Mouse (Mus musculus): ENCODE measurements around the gene Rnf25. TPM values are rescaled to one million over a fixed set of nuclear protein-coding genes. Genes with fewer than 3 reads are reported as not detected.

Gene Rnf25
- polyA plus RNA-seq, 1 experiment from 2014 or later, result 40.7 TPM

DNA sequence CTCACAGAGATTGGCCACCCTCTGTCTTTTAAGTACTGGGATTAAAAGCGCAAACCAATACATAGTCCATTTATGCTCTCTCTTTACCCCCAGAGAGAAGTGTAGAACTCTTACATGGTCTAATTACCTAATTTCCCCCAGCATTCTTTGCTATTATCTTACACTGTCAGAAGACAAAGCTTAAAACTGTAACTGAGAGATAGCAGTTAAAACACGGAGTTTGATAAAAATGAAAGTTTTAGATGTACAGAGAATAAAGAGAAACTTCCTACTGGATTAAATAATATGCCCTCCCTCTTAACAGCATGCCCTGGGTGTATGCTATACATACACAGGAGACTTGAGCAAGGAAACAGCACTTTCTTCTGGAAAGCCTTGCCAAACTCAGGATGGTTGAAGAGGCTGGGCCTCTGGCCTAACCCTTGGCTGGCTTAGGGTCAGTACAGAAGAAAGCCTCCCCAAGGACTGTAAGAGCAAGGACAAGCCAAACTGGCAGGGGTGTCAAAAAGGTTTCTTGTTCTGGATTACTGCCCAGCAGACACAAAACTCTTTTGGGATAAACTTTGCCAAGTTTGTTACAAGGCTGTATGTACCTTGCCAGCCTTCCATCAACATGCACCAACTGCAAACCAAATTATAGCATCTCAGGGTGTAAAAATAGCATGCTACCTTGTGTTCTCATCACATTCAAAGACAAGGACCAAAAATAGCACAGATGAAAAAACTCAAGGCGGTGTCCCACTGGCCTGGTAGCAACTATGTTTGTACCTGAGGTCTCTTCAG is 16.4 kb downstream of the Rnf25 start:
- no peak for ATAC-seq (replicated peaks; ENCODE audit: low FRiP score)
- no peak overlapping the region for H3K27ac ChIP-seq
- no peak overlapping the region for H3K9ac ChIP-seq
- 91% methylated on average over 3 of the region's 3 CpGs for WGBS
- no peaks in the 10 kb centered on the region for H3K9me3 ChIP-seq (replicated peaks)
- H3K27me3 ChIP-seq, result no peaks in the 10 kb centered on the region
- H3K4me1 ChIP-seq, result peaks cover 22% of the 10 kb centered on the region
- no peak overlapping the region for H3K4me3 ChIP-seq (replicated peaks)
- peaks cover 36% of the 10 kb centered on the region for H3K36me3 ChIP-seq
- no peak overlapping the region for H3K4me2 ChIP-seq

DNA sequence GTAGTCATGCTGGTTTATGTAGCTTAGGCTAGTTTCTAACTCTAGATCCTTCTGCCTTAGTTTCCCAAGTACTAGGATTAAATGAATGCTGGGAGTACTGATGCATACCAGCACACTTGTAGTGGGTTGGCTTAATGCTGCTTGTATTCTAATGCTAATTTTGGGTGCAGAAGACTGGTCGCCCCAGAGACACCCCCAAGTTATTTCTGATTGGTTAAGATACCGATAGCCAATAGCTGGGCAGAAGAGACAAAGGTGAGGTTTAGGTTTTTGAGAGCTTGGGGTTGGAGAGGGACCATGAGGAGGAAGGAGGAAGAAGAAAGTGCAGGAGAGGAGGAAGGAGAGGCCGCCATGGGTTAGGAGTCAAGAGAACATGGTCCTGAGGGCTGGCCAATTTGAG is 18.6 kb downstream of the Rnf25 start:
- no peak overlapping the region for H3K27ac ChIP-seq
- ATAC-seq (replicated peaks; ENCODE audit: low FRiP score), result no peak
- WGBS, result 89% methylated on average over 3 of the region's 3 CpGs
- no peaks in the 10 kb centered on the region for H3K27me3 ChIP-seq
- H3K4me3 ChIP-seq (replicated peaks), result no peak overlapping the region
- no peak overlapping the region for H3K9ac ChIP-seq
- H3K4me1 ChIP-seq, result peaks cover 17% of the 10 kb centered on the region
- no peak overlapping the region for H3K4me2 ChIP-seq
- no peaks in the 10 kb centered on the region for H3K9me3 ChIP-seq (replicated peaks)
- peaks cover 56% of the 10 kb centered on the region for H3K36me3 ChIP-seq

DNA sequence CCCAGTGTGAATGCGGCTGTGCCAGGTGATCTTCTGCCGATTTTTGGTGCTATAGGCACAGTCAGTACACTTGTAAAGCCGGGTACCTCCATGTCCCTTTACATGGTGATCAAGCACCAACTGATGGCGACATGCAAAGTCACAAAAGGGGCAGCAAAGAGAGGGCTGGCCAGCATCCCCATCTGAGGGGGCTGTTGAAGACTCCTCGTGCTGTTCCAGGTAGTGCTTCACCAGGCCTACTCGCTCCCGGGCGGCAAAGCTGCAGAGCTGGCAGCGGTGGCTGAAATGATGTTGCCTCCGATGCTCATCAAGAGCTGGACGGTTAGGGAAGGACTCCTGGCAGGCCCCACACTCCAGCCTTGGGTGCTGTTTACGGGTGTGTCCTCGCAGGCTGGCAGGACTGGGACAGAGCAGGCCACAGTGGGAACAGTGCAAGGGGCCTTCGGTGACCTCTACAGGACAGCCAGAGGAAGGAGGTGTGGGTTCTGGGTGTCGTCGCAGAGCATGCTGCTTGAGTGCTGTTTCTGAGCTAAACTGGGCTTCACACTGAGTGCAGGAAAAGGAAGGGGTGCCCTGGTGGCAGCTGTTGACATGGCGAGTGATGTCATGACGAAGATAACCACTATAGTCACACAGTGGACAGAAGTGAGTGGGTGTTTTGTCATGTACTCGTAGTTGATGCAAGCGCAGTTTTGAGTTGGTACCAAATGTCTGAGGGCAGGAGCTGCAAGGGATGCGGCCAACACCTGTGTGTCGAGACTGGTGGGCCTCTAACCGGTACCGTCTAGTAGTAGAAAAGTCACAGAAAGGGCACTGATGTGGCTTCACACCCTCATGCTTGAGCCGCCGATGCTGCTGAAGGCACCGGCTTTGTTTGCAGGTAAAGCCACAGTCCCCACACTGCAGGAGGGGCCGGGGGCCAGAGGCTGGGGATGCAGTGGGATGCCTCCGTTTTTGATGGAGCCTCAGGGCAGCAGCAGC is 31.2 kb downstream of the Rnf25 start:
- Histone ChIP-seq H3K4me3 (replicated peaks) (no peak overlapping the region), H3K36me3 (peaks cover 95% of the 10 kb centered on the region), H3K27me3 (no peaks in the 10 kb centered on the region), H3K4me1 (no peaks in the 10 kb centered on the region), H3K9ac (no peak overlapping the region), H3K9me3 (replicated peaks) (no peaks in the 10 kb centered on the region), H3K27ac (no peak overlapping the region), H3K4me2 (no peak overlapping the region)
- ATAC-seq (replicated peaks; ENCODE audit: low FRiP score), result no peak
- 91% methylated on average over 29 of the region's 29 CpGs for WGBS

DNA sequence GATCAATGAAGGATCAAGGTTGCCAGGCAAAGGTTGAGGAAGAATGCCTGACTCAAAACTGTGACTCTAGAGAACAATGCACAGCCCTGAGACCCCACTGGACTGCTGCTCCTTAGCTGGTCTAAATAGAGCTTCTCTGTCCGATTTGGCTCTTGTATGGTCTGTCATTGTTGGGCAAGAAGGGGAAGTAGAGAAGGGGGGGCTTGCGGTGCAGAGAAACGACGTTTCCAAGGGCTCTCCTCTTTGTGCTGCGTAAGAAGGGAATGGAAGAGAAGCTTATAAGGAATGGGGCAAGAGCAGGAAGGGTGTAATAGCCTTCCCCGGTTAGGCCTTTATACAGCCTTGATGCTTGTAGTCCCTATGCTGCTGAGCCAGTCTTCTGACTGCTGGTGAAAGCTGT is 35.4 kb downstream of the Rnf25 start:
- no peaks in the 10 kb centered on the region for H3K4me1 ChIP-seq
- no peaks in the 10 kb centered on the region for H3K9me3 ChIP-seq (replicated peaks)
- H3K27me3 ChIP-seq, result no peaks in the 10 kb centered on the region
- no peak overlapping the region for H3K27ac ChIP-seq
- H3K36me3 ChIP-seq, result peaks cover 69% of the 10 kb centered on the region
- 93% methylated on average over 6 of the region's 6 CpGs for WGBS
- no peak overlapping the region for H3K4me3 ChIP-seq (replicated peaks)
- no peak for ATAC-seq (replicated peaks; ENCODE audit: low FRiP score)
- H3K9ac ChIP-seq, result no peak overlapping the region
- H3K4me2 ChIP-seq, result no peak overlapping the region

DNA sequence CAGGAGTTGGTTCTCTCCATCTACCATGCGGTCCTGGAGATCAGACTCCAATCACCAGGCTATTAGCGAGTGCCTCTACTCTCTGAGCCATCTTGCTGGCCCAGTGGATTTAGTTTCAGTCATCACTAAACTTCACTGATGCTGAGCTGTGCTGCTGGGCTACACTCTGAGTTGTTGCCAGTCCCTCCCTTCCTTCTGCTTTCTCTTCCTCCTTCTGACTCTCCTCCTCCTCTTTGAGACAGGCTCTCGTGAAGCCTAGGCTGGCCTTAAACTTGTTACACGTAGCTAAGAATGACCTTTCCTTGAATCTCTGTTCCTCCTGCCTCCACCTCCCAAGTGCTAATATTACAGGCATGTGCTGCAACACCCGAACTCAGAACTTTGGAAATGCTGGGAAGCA is 42.1 kb downstream of the Rnf25 start:
- Histone ChIP-seq H3K9ac (no peak overlapping the region), H3K4me2 (no peak overlapping the region), H3K36me3 (peaks cover 6% of the 10 kb centered on the region), H3K4me3 (replicated peaks) (no peak overlapping the region), H3K9me3 (replicated peaks) (no peaks in the 10 kb centered on the region), H3K27me3 (no peaks in the 10 kb centered on the region), H3K27ac (no peak overlapping the region), H3K4me1 (no peaks in the 10 kb centered on the region)
- WGBS, result 83% methylated on average over 5 of the region's 5 CpGs
- no peak for ATAC-seq (replicated peaks; ENCODE audit: low FRiP score)

DNA sequence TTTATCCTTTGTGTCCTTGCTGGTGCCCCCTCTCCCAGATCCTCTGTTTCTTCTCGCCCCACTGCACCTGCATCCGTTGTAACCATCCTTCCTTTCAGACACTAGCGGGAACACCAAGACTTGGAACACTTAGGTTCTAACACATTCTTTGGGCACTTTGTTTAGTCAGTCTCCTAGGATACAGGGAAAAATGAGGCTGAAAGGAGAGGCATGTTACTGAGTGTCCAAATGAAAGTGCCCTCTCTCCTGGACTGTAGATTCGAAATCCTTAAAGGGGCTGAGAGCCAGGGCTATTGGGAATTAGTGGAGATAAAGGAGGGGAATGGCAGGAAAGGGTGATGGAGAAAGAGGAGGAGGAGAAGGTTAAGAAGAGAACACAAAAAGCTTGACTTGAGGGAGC is 57.0 kb downstream of the Rnf25 start, which contains the start of gene Usp37:
Usp37 (minus strand) TSS at position 101 of the 400 bp plus-strand sequence.
- no peak for ATAC-seq (replicated peaks; ENCODE audit: low FRiP score)
- peak within 1 kb of the TSS; percentile 52 for H3K4me2 ChIP-seq
- H3K4me1 ChIP-seq, result peaks cover 10% of the 10 kb centered on the region
- 79% methylated on average over 4 of the region's 4 CpGs for WGBS
- no peak within 1 kb of the TSS for H3K27ac ChIP-seq
- no peaks in the 10 kb centered on the region for H3K36me3 ChIP-seq
- no peak within 1 kb of the TSS for H3K4me3 ChIP-seq (replicated peaks)
- H3K9ac ChIP-seq, result no peak within 1 kb of the TSS
- no peaks in the 10 kb centered on the region for H3K27me3 ChIP-seq
- no peaks in the 10 kb centered on the region for H3K9me3 ChIP-seq (replicated peaks)

Small RNAs within 50 kb of the gene (microRNA-seq; reads per million reads assigned to microRNA genes)
- not detected for gene Gm25035

Other genes with a start within 250 kb of the Rnf25 start
- 0.67 and 0.82 TPM in 2 replicates for gene Catip, start 239.3 kb downstream of the Rnf25 start, polyA plus RNA-seq (2015; fragmentation: Nextera tagmentation; extraction: Ambion mirVana)
- gene Slc11a1, start 226.2 kb downstream of the Rnf25 start, polyA plus RNA-seq (2015; fragmentation: Nextera tagmentation; extraction: Ambion mirVana), result 3.8 and 5.9 TPM in 2 replicates
- 81.1 and 82.0 TPM in 2 replicates for gene Ctdsp1, start 209.9 kb downstream of the Rnf25 start, polyA plus RNA-seq (2015; fragmentation: Nextera tagmentation; extraction: Ambion mirVana)
- 11.5 and 12.3 TPM in 2 replicates for gene Vil1, start 192.0 kb downstream of the Rnf25 start, polyA plus RNA-seq (2015; fragmentation: Nextera tagmentation; extraction: Ambion mirVana)
- 71.9 and 72.3 TPM in 2 replicates for gene Cnot9, start 95.3 kb downstream of the Rnf25 start, polyA plus RNA-seq (2015; fragmentation: Nextera tagmentation; extraction: Ambion mirVana)
- gene Plcd4, start 58.5 kb downstream of the Rnf25 start, polyA plus RNA-seq (2015; fragmentation: Nextera tagmentation; extraction: Ambion mirVana), result 0.53 and 1.3 TPM in 2 replicates
- 33.2 and 34.3 TPM in 2 replicates for gene Usp37, start 57.1 kb downstream of the Rnf25 start, polyA plus RNA-seq (2015; fragmentation: Nextera tagmentation; extraction: Ambion mirVana)
- 7.5 and 8.4 TPM in 2 replicates for gene Zfp142, start 13.2 kb downstream of the Rnf25 start, polyA plus RNA-seq (2015; fragmentation: Nextera tagmentation; extraction: Ambion mirVana)
- 15.7 and 17.8 TPM in 2 replicates for gene Bcs1l, start 13.1 kb downstream of the Rnf25 start, polyA plus RNA-seq (2015; fragmentation: Nextera tagmentation; extraction: Ambion mirVana)
- 7.6 and 8.8 TPM in 2 replicates for gene Stk36, start within 50 bp of the Rnf25 start, polyA plus RNA-seq (2015; fragmentation: Nextera tagmentation; extraction: Ambion mirVana)
- gene Ttll4, start 60.3 kb upstream of the Rnf25 start, polyA plus RNA-seq (2015; fragmentation: Nextera tagmentation; extraction: Ambion mirVana), result 17.4 and 19.5 TPM in 2 replicates
- gene Cyp27a1, start 112.2 kb upstream of the Rnf25 start, polyA plus RNA-seq (2015; fragmentation: Nextera tagmentation; extraction: Ambion mirVana), result 7.2 and 7.6 TPM in 2 replicates
- gene Prkag3, start 147.8 kb upstream of the Rnf25 start, polyA plus RNA-seq (2015; fragmentation: Nextera tagmentation; extraction: Ambion mirVana), result 0.44 and 0.73 TPM in 2 replicates
- gene Wnt6, start 170.5 kb upstream of the Rnf25 start, polyA plus RNA-seq (2015; fragmentation: Nextera tagmentation; extraction: Ambion mirVana), result 2.0 and 2.3 TPM in 2 replicates
- 0.43 and 0.89 TPM in 2 replicates for gene Wnt10a, start 190.1 kb upstream of the Rnf25 start, polyA plus RNA-seq (2015; fragmentation: Nextera tagmentation; extraction: Ambion mirVana)

All from kidney, embryonic 15.5 days (tissue).